Mouse (Mus musculus): ENCODE results near the gene Pdzd2. TPM values are rescaled to one million over a fixed set of nuclear protein-coding genes. Genes with fewer than 3 reads are reported as not detected.

Pdzd2 gene
- polyA plus RNA-seq, 1 experiment: 9.3 TPM

DNA sequence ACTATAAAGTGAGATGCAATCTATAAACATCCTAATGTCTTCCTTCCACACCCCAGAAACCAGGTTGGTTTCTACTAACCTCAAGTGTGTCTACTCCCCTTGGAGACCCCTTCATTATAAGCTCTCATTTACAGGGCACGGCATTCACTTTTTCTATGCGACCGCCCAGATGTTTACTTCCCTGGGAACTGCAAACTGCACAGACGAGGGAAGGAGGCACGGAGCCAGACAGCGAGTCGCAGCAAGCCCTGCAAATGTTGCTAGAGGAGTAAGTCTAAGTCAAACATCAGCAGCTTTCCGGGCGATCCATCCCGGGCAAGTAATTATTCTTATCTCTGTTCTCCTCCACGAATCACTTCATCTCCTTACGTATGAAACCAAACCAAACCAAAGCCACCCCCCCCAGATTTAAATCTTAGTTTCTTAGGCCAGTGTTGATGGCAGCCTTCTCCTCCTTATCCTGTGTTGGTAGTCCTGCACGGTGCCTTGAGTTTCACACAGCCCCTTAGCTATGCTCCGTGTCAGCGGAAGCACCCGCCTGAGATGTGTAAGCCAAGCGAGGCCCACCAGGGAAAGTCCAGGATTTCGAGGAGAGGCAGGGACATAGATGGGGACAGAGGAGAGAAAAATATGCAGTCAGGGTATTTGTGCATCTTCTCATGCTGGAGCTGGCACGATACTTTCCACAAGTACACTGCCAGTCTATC is 305.7 kb downstream of the Pdzd2 start:
- Histone ChIP-seq H3K36me3 (ENCODE audit: control insufficient read depth, insufficient read depth, low read length) (no peaks in the 10 kb centered on the region), H3K27me3 (ENCODE audit: control insufficient read depth, insufficient read depth, low read length) (no peaks in the 10 kb centered on the region), H3K4me3 (ENCODE audit: control insufficient read depth, low read depth, low read length) (no peak overlapping the region), H3K27ac (ENCODE audit: control insufficient read depth, insufficient read depth, low read depth, low read length) (no peak overlapping the region), H3K4me1 (ENCODE audit: control insufficient read depth, insufficient read depth, low read length) (no peaks in the 10 kb centered on the region; the same call in 1 of the 2 replicates)
- TF ChIP-seq CTCF (IDR thresholded peaks at IDR 0.05; ENCODE audit: control insufficient read depth, insufficient read depth, insufficient replicate concordance, low read depth, low read length) (no peak), POLR2A (IDR thresholded peaks at IDR 0.05; ENCODE audit: control insufficient read depth, low read depth, low read length) (no peak)

DNA sequence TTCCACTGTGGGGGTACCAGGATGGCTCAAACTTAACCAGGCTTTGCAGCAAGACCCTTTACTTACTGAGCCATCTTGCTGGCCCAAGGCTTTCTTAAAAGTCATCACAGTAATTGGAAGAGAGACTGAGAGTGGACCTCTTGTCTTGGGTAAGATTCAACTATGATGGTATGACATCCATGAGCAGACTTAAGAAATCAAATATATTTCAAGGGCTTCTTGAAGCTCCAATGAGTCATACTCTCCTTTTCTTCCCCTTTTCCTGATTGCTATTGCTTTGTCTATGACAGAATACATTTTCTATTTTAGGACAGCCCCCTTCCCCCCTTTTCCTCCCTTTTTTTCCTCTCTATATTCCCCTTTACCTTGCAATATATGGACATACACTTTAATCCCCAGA is 306.8 kb downstream of the Pdzd2 start:
- Histone ChIP-seq H3K27ac (ENCODE audit: control insufficient read depth, insufficient read depth, low read depth, low read length) (no peak overlapping the region), H3K27me3 (ENCODE audit: control insufficient read depth, insufficient read depth, low read length) (no peaks in the 10 kb centered on the region), H3K36me3 (ENCODE audit: control insufficient read depth, insufficient read depth, low read length) (no peaks in the 10 kb centered on the region), H3K4me1 (ENCODE audit: control insufficient read depth, insufficient read depth, low read length) (no peaks in the 10 kb centered on the region; the same call in 1 of the 2 replicates), H3K4me3 (ENCODE audit: control insufficient read depth, low read depth, low read length) (no peak overlapping the region)
- TF ChIP-seq CTCF (IDR thresholded peaks at IDR 0.05; ENCODE audit: control insufficient read depth, insufficient read depth, insufficient replicate concordance, low read depth, low read length): no peak

DNA sequence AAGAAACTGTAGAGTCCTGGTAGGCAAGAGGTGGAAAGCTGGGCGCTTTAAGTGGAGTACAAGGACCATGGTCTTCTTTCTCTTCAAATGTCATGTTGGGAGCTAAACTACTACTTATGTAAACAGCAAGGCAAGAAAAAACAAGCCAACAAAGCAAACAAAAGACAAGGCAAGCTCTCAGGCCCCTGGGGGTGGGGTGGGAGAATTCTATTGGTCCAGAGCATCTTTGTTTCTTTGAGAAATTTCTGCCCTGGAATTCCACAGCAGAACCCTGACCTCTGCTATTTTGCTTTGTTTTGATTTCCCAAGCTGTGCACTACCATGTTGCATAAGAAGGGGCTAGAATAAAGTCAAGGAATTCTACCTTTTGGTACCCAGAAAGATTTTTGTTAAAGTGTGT is 307.4 kb downstream of the Pdzd2 start:
- no peak overlapping the region for H3K27ac ChIP-seq (ENCODE audit: control insufficient read depth, insufficient read depth, low read depth, low read length)
- no peaks in the 10 kb centered on the region for H3K36me3 ChIP-seq (ENCODE audit: control insufficient read depth, insufficient read depth, low read length)
- H3K27me3 ChIP-seq (ENCODE audit: control insufficient read depth, insufficient read depth, low read length): no peaks in the 10 kb centered on the region
- H3K4me1 ChIP-seq (ENCODE audit: control insufficient read depth, insufficient read depth, low read length): no peaks in the 10 kb centered on the region; the same call in 1 of the 2 replicates
- no peak overlapping the region for H3K4me3 ChIP-seq (ENCODE audit: control insufficient read depth, low read depth, low read length)
- TF ChIP-seq POLR2A (IDR thresholded peaks at IDR 0.05; ENCODE audit: control insufficient read depth, low read depth, low read length) (no peak), CTCF (IDR thresholded peaks at IDR 0.05; ENCODE audit: control insufficient read depth, insufficient read depth, insufficient replicate concordance, low read depth, low read length) (no peak)

DNA sequence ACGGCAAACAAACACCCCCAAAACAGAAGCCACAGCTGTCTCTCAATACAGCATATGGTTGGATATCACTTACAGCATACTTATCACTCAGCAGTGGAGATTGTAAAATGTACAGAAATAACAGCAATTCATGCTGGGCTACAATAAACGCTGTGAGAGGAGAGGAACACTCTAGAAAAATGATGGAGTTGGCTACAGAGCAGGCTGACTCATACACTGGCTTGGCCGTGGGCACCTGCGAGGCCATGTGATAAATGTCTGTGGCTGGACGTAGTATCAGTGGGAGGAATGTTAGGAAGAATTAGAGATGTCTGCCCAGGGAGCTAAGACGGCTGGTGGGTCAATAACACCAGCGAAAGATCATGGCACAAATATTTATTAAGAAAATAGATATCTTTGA is 308.0 kb downstream of the Pdzd2 start:
- TF ChIP-seq POLR2A (IDR thresholded peaks at IDR 0.05; ENCODE audit: control insufficient read depth, low read depth, low read length): no peak
- no peak for TF ChIP-seq CTCF (IDR thresholded peaks at IDR 0.05; ENCODE audit: control insufficient read depth, insufficient read depth, insufficient replicate concordance, low read depth, low read length)
- Histone ChIP-seq H3K27ac (ENCODE audit: control insufficient read depth, insufficient read depth, low read depth, low read length) (no peak overlapping the region), H3K27me3 (ENCODE audit: control insufficient read depth, insufficient read depth, low read length) (no peaks in the 10 kb centered on the region), H3K36me3 (ENCODE audit: control insufficient read depth, insufficient read depth, low read length) (no peaks in the 10 kb centered on the region), H3K4me1 (ENCODE audit: control insufficient read depth, insufficient read depth, low read length) (no peaks in the 10 kb centered on the region; the same call in 1 of the 2 replicates), H3K4me3 (ENCODE audit: control insufficient read depth, low read depth, low read length) (no peak overlapping the region)

DNA sequence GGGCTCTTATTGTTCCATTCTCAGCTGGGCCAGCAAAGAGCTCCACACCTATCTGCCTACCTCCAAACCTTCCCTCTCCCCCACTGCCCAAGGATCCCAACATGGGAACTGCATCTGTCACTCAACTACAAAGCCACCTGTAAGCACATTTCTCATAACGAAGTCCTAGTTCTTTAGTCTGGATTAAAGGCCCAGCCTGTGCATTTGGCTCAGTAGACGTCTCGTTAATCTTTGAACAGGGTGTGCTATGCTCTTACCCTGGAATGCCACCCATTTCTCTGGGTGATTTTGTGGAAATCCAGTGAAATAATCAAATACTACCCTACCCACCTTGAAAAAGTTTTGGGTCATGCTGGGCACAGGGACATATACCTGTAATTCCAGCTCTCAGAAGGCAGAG is 308.5 kb downstream of the Pdzd2 start:
- Histone ChIP-seq H3K36me3 (ENCODE audit: control insufficient read depth, insufficient read depth, low read length) (no peaks in the 10 kb centered on the region), H3K27ac (ENCODE audit: control insufficient read depth, insufficient read depth, low read depth, low read length) (no peak overlapping the region)
- TF ChIP-seq POLR2A (IDR thresholded peaks at IDR 0.05; ENCODE audit: control insufficient read depth, low read depth, low read length): no peak
- TF ChIP-seq CTCF (IDR thresholded peaks at IDR 0.05; ENCODE audit: control insufficient read depth, insufficient read depth, insufficient replicate concordance, low read depth, low read length): no peak

DNA sequence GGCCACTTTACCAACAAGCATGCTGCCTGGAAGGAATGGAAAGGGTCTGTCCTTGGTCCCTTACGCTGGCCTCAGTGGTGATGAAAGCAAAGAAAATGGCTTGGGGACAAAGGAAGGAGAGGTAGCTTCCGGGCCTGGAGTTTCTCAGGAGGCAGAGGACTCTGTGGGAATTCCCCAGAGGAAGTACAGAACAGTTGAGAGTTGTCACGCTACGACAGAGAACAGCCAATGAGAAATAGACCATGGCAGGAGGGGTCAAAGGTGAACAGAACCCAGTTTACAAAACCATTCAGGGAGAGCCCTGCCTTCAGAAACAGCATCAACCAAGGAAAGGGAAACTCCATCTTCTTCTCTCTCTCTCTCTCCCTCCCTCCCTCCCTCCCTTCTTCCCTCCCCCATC is 309.1 kb downstream of the Pdzd2 start:
- Histone ChIP-seq H3K4me3 (ENCODE audit: control insufficient read depth, low read depth, low read length) (no peak overlapping the region), H3K27ac (ENCODE audit: control insufficient read depth, insufficient read depth, low read depth, low read length) (no peak overlapping the region), H3K4me1 (ENCODE audit: control insufficient read depth, insufficient read depth, low read length) (no peaks in the 10 kb centered on the region; the same call in 1 of the 2 replicates), H3K27me3 (ENCODE audit: control insufficient read depth, insufficient read depth, low read length) (no peaks in the 10 kb centered on the region), H3K36me3 (ENCODE audit: control insufficient read depth, insufficient read depth, low read length) (no peaks in the 10 kb centered on the region)
- TF ChIP-seq POLR2A (IDR thresholded peaks at IDR 0.05; ENCODE audit: control insufficient read depth, low read depth, low read length): no peak
- TF ChIP-seq CTCF (IDR thresholded peaks at IDR 0.05; ENCODE audit: control insufficient read depth, insufficient read depth, insufficient replicate concordance, low read depth, low read length): no peak

More for the DNA sequence above, 308.5 kb downstream of the Pdzd2 start:
- Histone ChIP-seq H3K4me1 (ENCODE audit: control insufficient read depth, insufficient read depth, low read length) (no peaks in the 10 kb centered on the region; the same call in 1 of the 2 replicates), H3K27me3 (ENCODE audit: control insufficient read depth, insufficient read depth, low read length) (no peaks in the 10 kb centered on the region), H3K4me3 (ENCODE audit: control insufficient read depth, low read depth, low read length) (no peak overlapping the region)

DNA sequence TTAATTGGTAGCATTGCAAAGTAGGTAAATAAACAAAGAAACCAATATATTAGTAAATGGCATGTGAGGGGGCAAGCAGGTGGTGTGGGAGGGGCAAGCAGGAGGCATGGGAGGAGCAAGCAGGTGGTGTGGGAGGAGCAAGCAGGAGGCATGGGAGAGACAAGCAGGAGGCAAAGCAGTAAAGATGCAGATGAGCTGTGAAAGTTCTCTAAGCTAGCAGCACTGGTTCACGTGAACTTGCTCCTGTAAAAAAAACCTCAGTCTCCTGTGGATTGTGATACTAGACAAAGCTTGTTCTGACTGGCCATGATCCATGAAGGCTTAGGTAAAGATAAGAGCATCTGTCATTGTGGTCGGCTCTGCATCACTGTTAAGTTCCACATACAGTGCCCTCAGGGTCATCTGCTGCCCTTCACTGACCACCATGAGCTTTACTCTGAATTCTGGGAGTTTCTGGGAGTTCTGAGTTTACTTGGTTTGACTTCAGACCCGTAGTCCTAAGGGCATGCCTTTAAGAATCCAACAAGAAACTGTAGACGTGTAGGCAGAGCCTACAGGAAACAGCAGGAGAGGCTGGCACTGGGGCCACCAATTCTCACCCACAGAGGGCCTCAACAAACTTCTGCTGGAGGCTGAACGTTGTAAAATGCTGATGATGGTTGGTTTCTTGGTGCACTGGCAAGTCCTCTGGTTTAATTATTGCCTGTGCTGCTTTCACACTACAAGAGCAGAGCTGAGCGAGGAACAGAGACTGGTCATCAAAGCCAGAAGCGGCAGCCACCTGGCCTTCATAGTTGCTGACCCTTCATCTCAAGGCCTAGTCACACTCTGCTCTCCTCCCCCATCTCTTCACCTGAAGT is 309.9 kb downstream of the Pdzd2 start:
- no peak overlapping the region for H3K4me3 ChIP-seq (ENCODE audit: control insufficient read depth, low read depth, low read length)
- no peaks in the 10 kb centered on the region for H3K27me3 ChIP-seq (ENCODE audit: control insufficient read depth, insufficient read depth, low read length)
- H3K36me3 ChIP-seq (ENCODE audit: control insufficient read depth, insufficient read depth, low read length): no peaks in the 10 kb centered on the region
- H3K27ac ChIP-seq (ENCODE audit: control insufficient read depth, insufficient read depth, low read depth, low read length): no peak overlapping the region
- no peaks in the 10 kb centered on the region; the same call in 1 of the 2 replicates for H3K4me1 ChIP-seq (ENCODE audit: control insufficient read depth, insufficient read depth, low read length)
- TF ChIP-seq CTCF (IDR thresholded peaks at IDR 0.05; ENCODE audit: control insufficient read depth, insufficient read depth, insufficient replicate concordance, low read depth, low read length) (no peak), POLR2A (IDR thresholded peaks at IDR 0.05; ENCODE audit: control insufficient read depth, low read depth, low read length) (no peak)

Measured in testis, adult 2 months (tissue).